Mouse (Mus musculus): ENCODE measurements at regions not wholly inside any gene's neighbourhood (a gene's known extent, or its start where the extent isn't known, plus 50 kb on each side); places are given as distances from the start of the nearest gene placed in this dataset.

DNA sequence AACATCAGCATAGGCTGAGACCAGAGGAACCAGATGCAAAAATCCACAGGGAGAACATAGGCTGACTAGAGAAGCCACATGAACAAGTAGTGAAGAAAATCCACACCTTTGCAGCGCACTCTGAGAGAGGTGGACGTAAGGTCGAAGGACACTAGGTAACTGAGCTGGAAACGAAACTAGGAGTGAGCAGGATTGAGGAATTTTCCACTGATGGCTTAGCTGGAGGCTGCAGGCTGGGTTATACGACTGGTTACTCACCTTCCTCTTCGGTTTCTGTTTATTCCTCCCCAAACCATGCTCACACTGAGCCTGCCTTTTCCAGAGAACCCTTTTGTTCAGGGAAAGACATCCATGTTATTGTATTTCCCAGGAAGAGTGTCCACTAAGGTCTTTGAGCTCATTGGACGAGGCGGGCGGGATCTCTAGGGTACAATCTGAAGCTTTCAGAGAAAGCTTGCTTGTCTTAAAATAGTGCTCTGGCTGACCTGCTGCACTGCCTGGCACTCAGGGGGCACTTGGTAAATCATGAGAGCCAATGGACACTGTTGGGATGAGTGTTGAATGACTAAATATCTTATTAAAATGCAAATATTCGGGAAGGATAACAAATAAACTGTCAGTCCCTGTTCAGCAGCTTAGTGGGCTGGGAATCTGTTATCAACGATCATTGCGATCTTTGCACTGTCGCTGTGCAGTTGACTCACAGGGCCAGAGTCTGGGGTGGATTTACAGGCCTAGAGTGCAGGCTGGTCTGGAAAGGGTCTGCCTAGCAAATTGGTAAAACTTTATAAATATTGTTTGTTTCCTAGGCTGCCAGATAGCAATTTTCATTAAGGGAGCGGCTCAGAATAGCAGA, 76.7 kb upstream of the Bbx start:
- H3K4me2 ChIP-seq (ENCODE audit: insufficient read depth, low read depth, poor library complexity, severe bottlenecking), result no peak overlapping the region
- no peaks in the 10 kb centered on the region for H3K36me3 ChIP-seq (replicated peaks in 1 of 2; ENCODE audit: control insufficient read depth in 1 of 2, insufficient read depth in 1 of 2, low read length in 1 of 2)
- H3K9me3 ChIP-seq (replicated peaks; ENCODE audit: low read length), result no peaks in the 10 kb centered on the region
- no peaks in the 10 kb centered on the region for H3K27me3 ChIP-seq (replicated peaks)
- no peaks in the 10 kb centered on the region for H3K79me2 ChIP-seq (replicated peaks; ENCODE audit: control insufficient read depth, extremely low read depth, insufficient read depth, poor library complexity, severe bottlenecking)
- dilution Hi-C loops (cut with MboI; ENCODE audit: extremely low pct_ligation_motif_present, extremely low pct_unique_long_range_greater_than_20kb, low sequenced_read_pairs) (no loop called here), in situ Hi-C loops (cut with MboI; ENCODE audit: low pct_ligation_motif_present, low pct_unique_long_range_greater_than_20kb, low sequenced_read_pairs) (no loop called here)
- H3K9ac ChIP-seq (ENCODE audit: insufficient read depth, low read depth), result no peak overlapping the region
- TF ChIP-seq SIN3A (IDR thresholded peaks at IDR 0.05; ENCODE audit: low read length), result no peak
- TF ChIP-seq TCF12 (IDR thresholded peaks at IDR 0.05; ENCODE audit: low read depth, low read length), result no peak
- TF ChIP-seq CHD2 (IDR thresholded peaks at IDR 0.05; ENCODE audit: low read length), result no peak
- TF ChIP-seq SMC3 (IDR thresholded peaks at IDR 0.05; ENCODE audit: low read depth, low read length), result no peak
- no peak for TF ChIP-seq MAZ (IDR thresholded peaks at IDR 0.05; ENCODE audit: low read depth, low read length)
- TF ChIP-seq ZC3H11A (IDR thresholded peaks at IDR 0.05; ENCODE audit: low read depth, low read length), result no peak
- TF ChIP-seq MXI1 (IDR thresholded peaks at IDR 0.05; ENCODE audit: low read depth, low read length), result no peak
- TF ChIP-seq MAFK (IDR thresholded peaks at IDR 0.05; ENCODE audit: insufficient replicate concordance, low read length), result no peak
- no peak for TF ChIP-seq NELFE (IDR thresholded peaks at IDR 0.05; ENCODE audit: low read depth, low read length)
- TF ChIP-seq PAX5 (IDR thresholded peaks at IDR 0.05; ENCODE audit: low read length), result no peak
- no peak for TF ChIP-seq NRF1 (IDR thresholded peaks at IDR 0.05; ENCODE audit: low read depth, low read length)
- no peak for TF ChIP-seq ZMIZ1 (IDR thresholded peaks at IDR 0.05; ENCODE audit: low read depth, low read length)
- TF ChIP-seq KAT2A (IDR thresholded peaks at IDR 0.05; ENCODE audit: insufficient replicate concordance, low read length), result no peak
- no peak for TF ChIP-seq RAD21 (IDR thresholded peaks at IDR 0.05; ENCODE audit: low read depth, low read length)
- no peak for TF ChIP-seq BHLHE40 (IDR thresholded peaks at IDR 0.05; ENCODE audit: low read depth, low read length)
- TF ChIP-seq RCOR1 (conservative IDR thresholded peaks at IDR 0.05; ENCODE audit: low read depth, low read length), result no peak
- TF ChIP-seq ELF1 (IDR thresholded peaks at IDR 0.05; ENCODE audit: low read depth, low read length), result no peak
- no peak overlapping the region for H3K27ac ChIP-seq (ENCODE audit: insufficient read depth, low read depth)
- H3K4me3 ChIP-seq (replicated peaks in 1 of 3; ENCODE audit: low read depth in 2 of 3, low read length in 2 of 3, poor library complexity in 1 of 3), result no peak overlapping the region
- no peaks in the 10 kb centered on the region for H3K4me1 ChIP-seq (ENCODE audit: control insufficient read depth in 1 of 2, insufficient read depth in 2 of 2)
- no peak for DNase-seq (ENCODE audit: extremely low read depth)

GRCm38 (mm10) chr16:50504619-50505018, 72.4 kb upstream of the Bbx start:
- Histone ChIP-seq H3K4me3 (replicated peaks in 1 of 3; ENCODE audit: low read depth in 2 of 3, low read length in 2 of 3, poor library complexity in 1 of 3) (no peak overlapping the region), H3K4me1 (ENCODE audit: control insufficient read depth in 1 of 2, insufficient read depth in 2 of 2) (peaks cover 0 to 5% of the 10 kb centered on the region in 2 experiments; a peak in 2 of 4 replicates), H3K4me2 (ENCODE audit: insufficient read depth, low read depth, poor library complexity, severe bottlenecking) (no peak overlapping the region), H3K27me3 (replicated peaks) (no peaks in the 10 kb centered on the region), H3K79me2 (replicated peaks; ENCODE audit: control insufficient read depth, extremely low read depth, insufficient read depth, poor library complexity, severe bottlenecking) (no peaks in the 10 kb centered on the region), H3K9me3 (replicated peaks; ENCODE audit: low read length) (no peaks in the 10 kb centered on the region), H3K36me3 (replicated peaks in 1 of 2; ENCODE audit: control insufficient read depth in 1 of 2, insufficient read depth in 1 of 2, low read length in 1 of 2) (no peaks in the 10 kb centered on the region), H3K27ac (ENCODE audit: insufficient read depth, low read depth) (no peak overlapping the region), H3K9ac (ENCODE audit: insufficient read depth, low read depth) (no peak overlapping the region)
- dilution Hi-C loops (cut with MboI; ENCODE audit: extremely low pct_ligation_motif_present, extremely low pct_unique_long_range_greater_than_20kb, low sequenced_read_pairs) (no loop called here), in situ Hi-C loops (cut with MboI; ENCODE audit: low pct_ligation_motif_present, low pct_unique_long_range_greater_than_20kb, low sequenced_read_pairs) (no loop called here)
- no peak for TF ChIP-seq MYC (IDR thresholded peaks at IDR 0.05; ENCODE audit: low read depth, low read length)
- no peak for TF ChIP-seq SIN3A (IDR thresholded peaks at IDR 0.05; ENCODE audit: low read length)
- TF ChIP-seq JUN (IDR thresholded peaks at IDR 0.05; ENCODE audit: insufficient read depth, low read depth, low read length), result no peak
- no peak for TF ChIP-seq HCFC1 (IDR thresholded peaks at IDR 0.05; ENCODE audit: low read depth, low read length)
- TF ChIP-seq NELFE (IDR thresholded peaks at IDR 0.05; ENCODE audit: low read depth, low read length), result no peak
- no peak for TF ChIP-seq MAZ (IDR thresholded peaks at IDR 0.05; ENCODE audit: low read depth, low read length)
- TF ChIP-seq CTCF (conservative IDR thresholded peaks at IDR 0.05 in 1 of 2, IDR thresholded peaks at IDR 0.05 in 1 of 2; ENCODE audit: low read depth in 2 of 2, low read length in 2 of 2), result no peak
- TF ChIP-seq ZMIZ1 (IDR thresholded peaks at IDR 0.05; ENCODE audit: low read depth, low read length), result no peak
- TF ChIP-seq USF2 (conservative IDR thresholded peaks at IDR 0.05; ENCODE audit: low read depth, low read length), result no peak
- no peak for TF ChIP-seq MXI1 (IDR thresholded peaks at IDR 0.05; ENCODE audit: low read depth, low read length)
- TF ChIP-seq USF1 (IDR thresholded peaks at IDR 0.05; ENCODE audit: low read depth, low read length), result no peak
- no peak for TF ChIP-seq POLR2AphosphoS2 (IDR thresholded peaks at IDR 0.05; ENCODE audit: low read depth, low read length)
- TF ChIP-seq CHD1 (IDR thresholded peaks at IDR 0.05; ENCODE audit: low read depth, low read length), result no peak
- TF ChIP-seq MAFK (IDR thresholded peaks at IDR 0.05; ENCODE audit: insufficient replicate concordance, low read length), result no peak
- no peak for TF ChIP-seq NRF1 (IDR thresholded peaks at IDR 0.05; ENCODE audit: low read depth, low read length)
- no peak for TF ChIP-seq ZNF384 (IDR thresholded peaks at IDR 0.05; ENCODE audit: low read depth, low read length)
- no peak for TF ChIP-seq KAT2A (IDR thresholded peaks at IDR 0.05; ENCODE audit: insufficient replicate concordance, low read length)
- no peak for TF ChIP-seq TCF12 (IDR thresholded peaks at IDR 0.05; ENCODE audit: low read depth, low read length)
- DNase-seq (ENCODE audit: extremely low read depth), result no peak

Data from CH12.LX (cell line).